Mouse (Mus musculus): ENCODE measurements around the gene Zfp292. TPM values are rescaled to one million over a fixed set of nuclear protein-coding genes. Genes with fewer than 3 reads are reported as not detected.

Zfp292 gene
- polyA plus RNA-seq, 1 experiment from 2014 or later: 52.8 TPM

DNA sequence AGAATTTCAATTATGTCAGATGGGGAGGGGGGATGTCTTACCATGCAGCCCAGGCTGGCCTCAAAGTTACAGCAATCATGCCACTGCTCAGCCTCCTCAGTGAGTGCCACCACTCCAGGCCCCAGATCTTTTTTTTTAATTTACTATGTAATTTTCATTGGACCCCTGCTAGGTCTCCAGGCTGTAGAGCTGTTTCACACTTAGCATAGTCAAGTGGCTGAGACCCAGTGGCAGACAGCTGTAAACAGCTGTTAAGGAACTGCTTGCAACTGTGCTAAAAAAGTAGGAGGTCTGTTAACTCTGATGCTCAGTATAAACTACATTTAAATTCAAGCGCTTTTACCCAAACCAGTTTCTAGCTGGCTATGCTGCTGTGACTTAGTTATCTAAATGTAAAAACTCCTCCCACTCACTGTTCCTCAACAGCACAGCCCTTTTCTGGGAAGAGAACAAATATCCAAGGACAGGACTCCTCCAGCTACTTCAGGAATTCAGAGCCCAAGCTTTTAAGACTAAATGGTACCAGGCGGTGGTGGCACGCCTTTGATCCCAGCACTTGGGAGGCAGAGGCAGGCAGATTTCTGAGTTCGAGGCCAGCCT lies 9.8 kb downstream of the Zfp292 start:
- DNase-seq: no peak
- 96% methylated on average over 4 of the region's 4 CpGs for WGBS
- Histone ChIP-seq H3K27me3 (ENCODE audit: control insufficient read depth, insufficient read depth, low read length) (no peaks in the 10 kb centered on the region), H3K9me3 (ENCODE audit: control insufficient read depth, low read length) (no peaks in the 10 kb centered on the region), H3K4me3 (replicated peaks; ENCODE audit: low read depth, low read length) (no peak overlapping the region), H3K36me3 (ENCODE audit: control insufficient read depth, insufficient read depth, low read length) (no peaks in the 10 kb centered on the region; the same call in 1 of the 2 replicates), H3K4me2 (ENCODE audit: low read length) (no peak overlapping the region), H3K27ac (replicated peaks; ENCODE audit: low read depth, low read length) (no peak overlapping the region), H3K9ac (replicated peaks; ENCODE audit: low read length) (no peak overlapping the region), H3K4me1 (ENCODE audit: control insufficient read depth, insufficient read depth, low read length) (no peaks in the 10 kb centered on the region)
- no peak for ATAC-seq (ENCODE audit: low FRiP score, low TSS enrichment)

DNA sequence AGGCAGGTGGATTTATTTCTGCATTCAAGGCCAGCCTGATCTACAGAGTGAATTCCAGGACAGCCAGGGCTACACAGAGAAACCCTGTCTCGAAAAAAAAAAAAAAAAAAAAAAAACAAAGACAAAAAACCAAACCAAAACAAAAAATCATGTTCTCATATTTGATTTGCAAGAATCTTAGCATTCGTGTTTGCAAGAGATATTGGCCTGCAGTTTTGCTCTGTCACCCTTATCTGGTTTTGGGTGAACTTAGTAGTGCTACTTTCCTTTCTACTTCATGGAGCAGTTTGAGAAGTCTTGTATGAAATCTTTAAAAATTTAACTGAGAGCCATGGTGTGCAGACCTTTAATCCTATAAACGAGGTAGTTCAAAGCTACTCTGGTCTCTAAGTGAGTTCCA lies 12.9 kb downstream of the Zfp292 start:
- Histone ChIP-seq H3K4me1 (ENCODE audit: control insufficient read depth, insufficient read depth, low read length) (no peaks in the 10 kb centered on the region), H3K27ac (replicated peaks; ENCODE audit: low read depth, low read length) (no peak overlapping the region), H3K36me3 (ENCODE audit: control insufficient read depth, insufficient read depth, low read length) (no peaks in the 10 kb centered on the region), H3K4me3 (replicated peaks; ENCODE audit: low read depth, low read length) (no peak overlapping the region), H3K9me3 (ENCODE audit: control insufficient read depth, low read length) (no peaks in the 10 kb centered on the region), H3K27me3 (ENCODE audit: control insufficient read depth, insufficient read depth, low read length) (no peaks in the 10 kb centered on the region), H3K4me2 (ENCODE audit: low read length) (no peak overlapping the region), H3K9ac (replicated peaks; ENCODE audit: low read length) (no peak overlapping the region)
- ATAC-seq (ENCODE audit: low FRiP score, low TSS enrichment) (no peak), DNase-seq (no peak)
- WGBS: 92% methylated on average over 3 of the region's 3 CpGs

DNA sequence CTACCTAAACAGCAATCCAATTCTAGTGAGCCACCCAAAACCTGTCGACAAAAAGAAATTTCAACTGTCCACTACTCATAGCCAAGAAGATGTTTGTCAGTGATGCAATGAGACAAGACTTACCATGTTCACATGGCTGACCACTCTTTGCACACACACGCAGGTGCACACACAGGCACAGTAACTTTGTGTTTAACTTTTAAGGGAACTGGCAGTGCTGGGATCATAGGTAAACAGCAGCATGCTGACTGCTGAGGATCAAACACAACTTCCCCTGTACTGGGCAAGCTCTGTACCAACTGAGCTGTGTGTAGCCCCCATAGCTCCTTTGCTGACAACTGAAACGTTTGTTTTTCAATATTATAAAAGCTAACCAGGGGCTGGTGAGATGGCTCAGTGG lies 21.3 kb downstream of the Zfp292 start:
- WGBS: 92% methylated on average over 3 of the region's 3 CpGs
- Histone ChIP-seq H3K4me2 (ENCODE audit: low read length) (no peak overlapping the region), H3K27me3 (ENCODE audit: control insufficient read depth, insufficient read depth, low read length) (no peaks in the 10 kb centered on the region), H3K9ac (replicated peaks; ENCODE audit: low read length) (no peak overlapping the region), H3K4me1 (ENCODE audit: control insufficient read depth, insufficient read depth, low read length) (peaks cover 2% of the 10 kb centered on the region; the same call in 1 of the 2 replicates), H3K36me3 (ENCODE audit: control insufficient read depth, insufficient read depth, low read length) (no peaks in the 10 kb centered on the region), H3K27ac (replicated peaks; ENCODE audit: low read depth, low read length) (no peak overlapping the region), H3K9me3 (ENCODE audit: control insufficient read depth, low read length) (no peaks in the 10 kb centered on the region), H3K4me3 (replicated peaks; ENCODE audit: low read depth, low read length) (no peak overlapping the region)
- ATAC-seq (ENCODE audit: low FRiP score, low TSS enrichment): no peak
- DNase-seq: no peak

GRCm38 (mm10) chr4:34859416-34859815 lies 23.3 kb downstream of the Zfp292 start:
- H3K4me2 ChIP-seq (ENCODE audit: low read length): no peak overlapping the region
- H3K27me3 ChIP-seq (ENCODE audit: control insufficient read depth, insufficient read depth, low read length): no peaks in the 10 kb centered on the region
- WGBS: 92% methylated on average over 3 of the region's 3 CpGs
- peaks cover 2% of the 10 kb centered on the region; the same call in 1 of the 2 replicates for H3K4me1 ChIP-seq (ENCODE audit: control insufficient read depth, insufficient read depth, low read length)
- ATAC-seq (ENCODE audit: low FRiP score, low TSS enrichment) (no peak), DNase-seq (no peak)
- H3K9ac ChIP-seq (replicated peaks; ENCODE audit: low read length): no peak overlapping the region
- no peaks in the 10 kb centered on the region for H3K9me3 ChIP-seq (ENCODE audit: control insufficient read depth, low read length)
- no peak overlapping the region for H3K4me3 ChIP-seq (replicated peaks; ENCODE audit: low read depth, low read length)
- no peaks in the 10 kb centered on the region for H3K36me3 ChIP-seq (ENCODE audit: control insufficient read depth, insufficient read depth, low read length)
- H3K27ac ChIP-seq (replicated peaks; ENCODE audit: low read depth, low read length): no peak overlapping the region

DNA sequence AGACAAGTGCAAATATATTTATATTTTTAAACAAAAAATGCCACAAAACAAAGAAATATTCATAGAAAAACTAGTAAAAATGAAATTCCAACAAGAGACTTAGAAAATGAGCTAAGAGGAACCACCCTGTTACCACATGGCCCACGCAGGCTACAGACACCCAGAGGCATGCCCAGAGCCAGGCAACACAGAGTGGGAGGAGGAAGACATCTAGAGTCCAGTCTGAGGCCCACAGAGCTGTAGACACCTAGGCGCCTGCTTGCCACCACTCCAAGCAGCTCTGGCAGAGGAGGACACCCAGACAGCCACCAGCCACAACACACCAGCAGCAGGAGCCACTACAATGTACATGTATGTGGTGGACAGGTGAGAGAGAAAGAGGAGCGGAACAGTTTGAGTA lies 23.9 kb downstream of the Zfp292 start:
- H3K9ac ChIP-seq (replicated peaks; ENCODE audit: low read length): no peak overlapping the region
- ATAC-seq (ENCODE audit: low FRiP score, low TSS enrichment) (no peak), DNase-seq (no peak)
- no peak overlapping the region for H3K4me2 ChIP-seq (ENCODE audit: low read length)
- peaks cover 2% of the 10 kb centered on the region; the same call in 1 of the 2 replicates for H3K4me1 ChIP-seq (ENCODE audit: control insufficient read depth, insufficient read depth, low read length)
- no peaks in the 10 kb centered on the region for H3K36me3 ChIP-seq (ENCODE audit: control insufficient read depth, insufficient read depth, low read length)
- H3K27ac ChIP-seq (replicated peaks; ENCODE audit: low read depth, low read length): no peak overlapping the region
- 92% methylated on average over 3 of the region's 3 CpGs for WGBS
- no peaks in the 10 kb centered on the region for H3K27me3 ChIP-seq (ENCODE audit: control insufficient read depth, insufficient read depth, low read length)
- no peaks in the 10 kb centered on the region for H3K9me3 ChIP-seq (ENCODE audit: control insufficient read depth, low read length)
- no peak overlapping the region for H3K4me3 ChIP-seq (replicated peaks; ENCODE audit: low read depth, low read length)

DNA sequence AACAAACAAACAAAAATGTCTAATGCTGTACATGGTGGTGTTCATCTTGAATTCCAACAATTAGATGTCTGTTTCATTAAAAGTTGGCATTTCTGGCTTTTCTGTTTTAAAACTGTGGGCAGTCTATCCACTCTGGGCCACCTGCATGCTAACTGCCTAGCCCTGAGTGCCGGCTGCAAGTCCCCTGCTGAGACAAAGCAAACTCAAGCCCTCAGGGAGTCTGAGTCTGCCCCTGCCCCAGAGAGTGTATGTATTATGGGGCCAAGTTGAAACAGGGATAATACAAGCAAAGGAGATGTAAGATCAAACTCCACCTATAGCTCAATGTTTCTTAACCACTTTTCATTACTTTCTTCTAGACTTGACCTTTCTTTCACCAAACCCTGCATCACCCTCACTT lies 26.8 kb downstream of the Zfp292 start:
- 3% methylated on average over 1 of the region's 1 CpGs for WGBS
- Histone ChIP-seq H3K4me3 (replicated peaks; ENCODE audit: low read depth, low read length) (no peak overlapping the region), H3K4me2 (ENCODE audit: low read length) (no peak overlapping the region), H3K9ac (replicated peaks; ENCODE audit: low read length) (no peak overlapping the region), H3K9me3 (ENCODE audit: control insufficient read depth, low read length) (no peaks in the 10 kb centered on the region), H3K27ac (replicated peaks; ENCODE audit: low read depth, low read length) (no peak overlapping the region), H3K27me3 (ENCODE audit: control insufficient read depth, insufficient read depth, low read length) (no peaks in the 10 kb centered on the region), H3K36me3 (ENCODE audit: control insufficient read depth, insufficient read depth, low read length) (peaks cover 3% of the 10 kb centered on the region; the same call in 1 of the 2 replicates), H3K4me1 (ENCODE audit: control insufficient read depth, insufficient read depth, low read length) (peaks cover 2% of the 10 kb centered on the region; the same call in 1 of the 2 replicates)
- ATAC-seq (ENCODE audit: low FRiP score, low TSS enrichment) (no peak), DNase-seq (no peak)

- no peak for ATAC-seq (ENCODE audit: low FRiP score, low TSS enrichment)
- H3K4me3 ChIP-seq (replicated peaks; ENCODE audit: low read depth, low read length): no peak overlapping the region
- no peak overlapping the region for H3K4me2 ChIP-seq (ENCODE audit: low read length)
- no peak overlapping the region for H3K9ac ChIP-seq (replicated peaks; ENCODE audit: low read length)
- peaks cover 3% of the 10 kb centered on the region; the same call in 1 of the 2 replicates for H3K36me3 ChIP-seq (ENCODE audit: control insufficient read depth, insufficient read depth, low read length)
- H3K27me3 ChIP-seq (ENCODE audit: control insufficient read depth, insufficient read depth, low read length): no peaks in the 10 kb centered on the region
- no peak for DNase-seq
- H3K27ac ChIP-seq (replicated peaks; ENCODE audit: low read depth, low read length): no peak overlapping the region
- H3K4me1 ChIP-seq (ENCODE audit: control insufficient read depth, insufficient read depth, low read length): no peaks in the 10 kb centered on the region
- WGBS: 95% methylated on average over 7 of the region's 7 CpGs
- H3K9me3 ChIP-seq (ENCODE audit: control insufficient read depth, low read length): no peaks in the 10 kb centered on the region
These were observed 30.7 kb downstream of the Zfp292 start for GRCm38 (mm10) chr4:34852051-34852450.

DNA sequence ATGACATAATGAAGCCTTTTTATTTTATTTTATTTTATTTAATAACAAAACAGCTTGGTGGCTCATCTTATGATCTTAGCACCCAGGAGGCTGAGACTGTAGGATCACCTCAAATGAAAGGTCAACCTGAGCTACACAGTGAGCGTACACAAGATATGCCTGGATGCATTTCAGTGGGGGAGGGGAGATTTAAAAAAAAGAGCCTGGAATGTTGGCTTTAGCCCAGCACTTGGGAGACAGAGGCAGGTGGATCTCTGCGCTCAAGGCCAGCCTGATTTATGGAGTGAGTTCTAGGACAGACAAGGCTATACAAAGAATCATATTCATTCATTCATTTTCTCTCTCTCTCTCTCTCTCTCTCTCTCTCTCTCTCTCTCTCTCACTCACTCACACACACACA lies 32.6 kb downstream of the Zfp292 start:
- Histone ChIP-seq H3K27me3 (ENCODE audit: control insufficient read depth, insufficient read depth, low read length) (no peaks in the 10 kb centered on the region), H3K4me1 (ENCODE audit: control insufficient read depth, insufficient read depth, low read length) (no peaks in the 10 kb centered on the region), H3K9ac (replicated peaks; ENCODE audit: low read length) (no peak overlapping the region), H3K9me3 (ENCODE audit: control insufficient read depth, low read length) (no peaks in the 10 kb centered on the region), H3K27ac (replicated peaks; ENCODE audit: low read depth, low read length) (no peak overlapping the region), H3K36me3 (ENCODE audit: control insufficient read depth, insufficient read depth, low read length) (peaks cover 3% of the 10 kb centered on the region; the same call in 1 of the 2 replicates), H3K4me3 (replicated peaks; ENCODE audit: low read depth, low read length) (no peak overlapping the region), H3K4me2 (ENCODE audit: low read length) (no peak overlapping the region)
- no peak for DNase-seq
- WGBS: 90% methylated on average over 2 of the region's 2 CpGs
- no peak for ATAC-seq (ENCODE audit: low FRiP score, low TSS enrichment)

GRCm38 (mm10) chr4:34847679-34848309 lies 35.0 kb downstream of the Zfp292 start:
- Histone ChIP-seq H3K36me3 (ENCODE audit: control insufficient read depth, insufficient read depth, low read length) (peaks cover 3% of the 10 kb centered on the region; the same call in 1 of the 2 replicates), H3K4me2 (ENCODE audit: low read length) (no peak overlapping the region), H3K9ac (replicated peaks; ENCODE audit: low read length) (no peak overlapping the region), H3K27ac (replicated peaks; ENCODE audit: low read depth, low read length) (no peak overlapping the region), H3K4me3 (replicated peaks; ENCODE audit: low read depth, low read length) (no peak overlapping the region), H3K4me1 (ENCODE audit: control insufficient read depth, insufficient read depth, low read length) (peaks cover 3% of the 10 kb centered on the region; the same call in 1 of the 2 replicates), H3K9me3 (ENCODE audit: control insufficient read depth, low read length) (no peaks in the 10 kb centered on the region), H3K27me3 (ENCODE audit: control insufficient read depth, insufficient read depth, low read length) (no peaks in the 10 kb centered on the region)
- DNase-seq (no peak), ATAC-seq (ENCODE audit: low FRiP score, low TSS enrichment) (no peak)
- WGBS: 95% methylated on average over 6 of the region's 6 CpGs

Measured in midbrain, embryonic 14.5 days (tissue).